8 mouse cellular contexts compared by ENCODE assay signal in the genomic region with DNA sequence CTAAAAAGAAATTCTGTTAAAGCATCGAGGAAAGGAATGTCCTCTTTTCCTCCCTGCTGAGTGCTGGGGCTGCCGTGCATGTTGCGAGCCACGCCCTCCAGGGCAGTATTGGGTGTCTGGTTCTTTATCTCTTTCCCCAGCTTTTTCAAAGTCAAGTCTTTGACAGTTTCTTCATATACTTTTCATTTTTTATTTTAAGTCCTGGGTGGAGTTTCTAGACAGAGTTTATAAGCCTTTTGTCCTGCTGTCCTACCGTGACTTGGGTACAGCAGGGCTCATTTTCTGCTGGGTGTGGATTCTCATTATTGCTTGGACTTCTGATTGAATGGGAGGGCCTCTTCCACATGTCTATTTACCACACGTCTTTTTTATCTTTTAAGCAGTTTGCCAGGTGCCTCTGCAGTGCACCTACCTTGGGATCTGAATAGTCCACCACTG. TPM values are rescaled to one million over a fixed set of nuclear protein-coding genes. Genes with fewer than 3 reads are reported as not detected.
DNase-seq lines count a peak whose midpoint lies in the region; ATAC-seq and TF ChIP-seq lines count a peak whose summit lies in the region.

No protein-coding gene starts in this region.

- H3K9me3 ChIP-seq in heart, embryonic 14.5 days (ENCODE audit: control insufficient read depth, low read length) = no peaks in the 10 kb centered on the region
- no peaks in the 10 kb centered on the region for H3K9me3 ChIP-seq in forebrain, postnatal 0 days (ENCODE audit: low read length)

- peaks cover 47% of the 10 kb centered on the region for H3K79me2 ChIP-seq in macrophage (ENCODE audit: inconsistent target)

- TF ChIP-seq CTCF in forebrain, postnatal 0 days (IDR thresholded peaks at IDR 0.05; ENCODE audit: low read depth) = no peak

- ATAC-seq in heart, embryonic 14.5 days (ENCODE audit: insufficient number of reproducible peaks, insufficient read depth, low FRiP score, low read depth) = no peak
- ATAC-seq in forebrain, postnatal 0 days = no peak

- H3K4me1 ChIP-seq in heart, embryonic 14.5 days (ENCODE audit: control insufficient read depth in 2 of 2, insufficient read depth in 2 of 2, low read length in 2 of 2) = peaks cover 6 to 34% of the 10 kb centered on the region in 2 experiments
- peaks cover 18% of the 10 kb centered on the region for H3K4me1 ChIP-seq in forebrain, postnatal 0 days (ENCODE audit: insufficient read depth)

- intact Hi-C loops in heart, postnatal 14 days (cut with DNase I) = no loop called here

- no peak for DNase-seq in heart, postnatal 14 days
- DNase-seq in R1 (ENCODE audit: low read depth, low spot score) = peak; percentile 65
- DNase-seq in forebrain, postnatal 0 days = no peak
- no peak for DNase-seq in left cerebral cortex, adult 8-10 months (ENCODE audit: low spot score in 2 of 2)
- no peak for DNase-seq in gastrocnemius, adult 18-20 months (ENCODE audit: low spot score)
- DNase-seq in ovary, postnatal 10 days (ENCODE audit: low spot score) = no peak

- H3K4me2 ChIP-seq in heart, embryonic 14.5 days (ENCODE audit: low read length) = peak overlapping the region; percentile 88
- H3K4me2 ChIP-seq in forebrain, postnatal 0 days (ENCODE audit: low read depth) = peak overlapping the region; percentile 79

- 40% methylated on average over 6 of the region's 6 CpGs for WGBS in heart, embryonic 14.5 days
- WGBS in forebrain, postnatal 0 days = 35% methylated on average over 6 of the region's 6 CpGs
- WGBS in macrophage (ENCODE audit: missing documents) = 60% methylated on average over 6 of the region's 6 CpGs

- H3K9ac ChIP-seq in heart, embryonic 14.5 days (ENCODE audit: low read length) = peak overlapping the region; percentile 64
- H3K9ac ChIP-seq in forebrain, postnatal 0 days = peak overlapping the region; percentile 99

- no peaks in the 10 kb centered on the region for H3K27me3 ChIP-seq in heart, embryonic 14.5 days (ENCODE audit: control insufficient read depth, insufficient read depth, low read length)
- no peaks in the 10 kb centered on the region for H3K27me3 ChIP-seq in forebrain, postnatal 0 days (ENCODE audit: insufficient read depth, low read length)

- peak overlapping the region; percentile 96 to 100 for H3K27ac ChIP-seq in heart, embryonic 14.5 days (replicated peaks in 1 of 2; ENCODE audit: control insufficient read depth in 1 of 2, insufficient read depth in 1 of 2, low read depth in 2 of 2, low read length in 2 of 2)
- peak overlapping the region; percentile 100 for H3K27ac ChIP-seq in forebrain, postnatal 0 days (ENCODE audit: low read depth, low read length)
- H3K27ac ChIP-seq in macrophage = peak overlapping the region; percentile 98

- peaks cover 26% of the 10 kb centered on the region for H3K36me3 ChIP-seq in heart, embryonic 14.5 days (ENCODE audit: control insufficient read depth, insufficient read depth, low read length)
- peaks cover 18% of the 10 kb centered on the region for H3K36me3 ChIP-seq in forebrain, postnatal 0 days (ENCODE audit: insufficient read depth)
- H3K36me3 ChIP-seq in macrophage (ENCODE audit: inconsistent target) = peaks cover 22% of the 10 kb centered on the region

- H3K4me3 ChIP-seq in heart, embryonic 14.5 days (ENCODE audit: control insufficient read depth in 1 of 2, insufficient read depth in 1 of 2, low read depth in 1 of 2, low read length in 2 of 2) = 0 out of 4 replicates have a peak overlapping the region, but pooled peaks of 1 of the 2 experiments have one; percentile 75
- peak overlapping the region; percentile 72 for H3K4me3 ChIP-seq in forebrain, postnatal 0 days (ENCODE audit: low read depth, low read length)
- peak overlapping the region; percentile 86; the same call in 1 of the 2 replicates for H3K4me3 ChIP-seq in macrophage (ENCODE audit: inconsistent target)

RNA-seq across cellular contexts. Expression of gene Ppp1r10, which starts 3.6 kb away (rescaled TPM):
- 21.8 and 23.6 TPM in 2 replicates for polyA plus RNA-seq in heart, embryonic 14.5 days (2014; fragmentation: Nextera tagmentation; extraction: Ambion mirVana)
- 10 to 100 TPM; 43.4 to 49.0 TPM for total RNA-seq in heart, postnatal 14 days (2021)
- 42.9 and 60.2 TPM in 2 replicates for total RNA-seq in forebrain, postnatal 0 days (2014; rRNA removed)
- polyA plus RNA-seq in forebrain, postnatal 0 days (2015; fragmentation: Nextera tagmentation; extraction: Ambion mirVana) = 23.2 and 32.5 TPM in 2 replicates
- total RNA-seq in macrophage (2018; cell fraction: chromatin; rRNA removed) = 100 to 1,000 TPM; 104 to 573 (median 202) TPM
- 100 to 1,000 TPM in 5 of 26 experiments, 10 to 100 TPM in 21; 27.9 to 140 (median 53.2) TPM for total RNA-seq in macrophage (2018; cell fraction: cytosol; rRNA removed)
- 100 to 1,000 TPM; 136 to 628 (median 278) TPM for total RNA-seq in macrophage (2018; cell fraction: nucleus; rRNA removed)
- 27.4 to 97.8 TPM (median 35.0 TPM) in 3 replicates for polyA plus RNA-seq in macrophage (2018)
- 10 to 100 TPM; 61.5 to 70.4 (median 63.2) TPM for total RNA-seq in left cerebral cortex, adult 8-10 months (2022)
- total RNA-seq in gastrocnemius, adult 18-20 months (2021) = 10 to 100 TPM; 23.2 to 43.9 TPM

RNA-seq across cellular contexts. Expression of gene Mrps18b, which starts 3.7 kb away (rescaled TPM):
- polyA plus RNA-seq in heart, embryonic 14.5 days (2014; fragmentation: Nextera tagmentation; extraction: Ambion mirVana) = 65.8 and 67.0 TPM in 2 replicates
- total RNA-seq in heart, postnatal 14 days (2021) = 10 to 100 TPM; 47.9 to 49.0 TPM
- total RNA-seq in forebrain, postnatal 0 days (2014; rRNA removed) = 34.5 and 44.5 TPM in 2 replicates
- 65.5 and 69.7 TPM in 2 replicates for polyA plus RNA-seq in forebrain, postnatal 0 days (2015; fragmentation: Nextera tagmentation; extraction: Ambion mirVana)
- 10 to 100 TPM; 15.4 to 68.1 (median 46.5) TPM for total RNA-seq in macrophage (2018; cell fraction: chromatin; rRNA removed)
- total RNA-seq in macrophage (2018; cell fraction: cytosol; rRNA removed) = 10 to 100 TPM; 27.3 to 60.5 (median 42.1) TPM
- total RNA-seq in macrophage (2018; cell fraction: nucleus; rRNA removed) = 10 to 100 TPM; 20.7 to 84.5 (median 36.9) TPM
- 31.2 to 75.1 TPM (median 49.9 TPM) in 3 replicates for polyA plus RNA-seq in macrophage (2018)
- total RNA-seq in left cerebral cortex, adult 8-10 months (2022) = 10 to 100 TPM; 42.6 to 48.7 (median 47.6) TPM
- total RNA-seq in gastrocnemius, adult 18-20 months (2021) = 10 to 100 TPM; 61.6 to 62.4 TPM

RNA-seq across cellular contexts. Expression of gene Atat1, which starts 10.0 kb away (rescaled TPM):
- polyA plus RNA-seq in heart, embryonic 14.5 days (2014; fragmentation: Nextera tagmentation; extraction: Ambion mirVana) = 52.5 and 53.1 TPM in 2 replicates
- 1 to 10 TPM; 7.7 to 9.5 TPM for total RNA-seq in heart, postnatal 14 days (2021)
- total RNA-seq in forebrain, postnatal 0 days (2014; rRNA removed) = 206 and 218 TPM in 2 replicates
- 371 and 379 TPM in 2 replicates for polyA plus RNA-seq in forebrain, postnatal 0 days (2015; fragmentation: Nextera tagmentation; extraction: Ambion mirVana)
- 100 to 1,000 TPM in 1 of 26 experiments, 10 to 100 TPM in 25; 45.7 to 106 (median 64.5) TPM for total RNA-seq in macrophage (2018; cell fraction: chromatin; rRNA removed)
- 10 to 100 TPM in 1 of 26 experiments, 1 to 10 TPM in 25; 3.7 to 10.7 (median 5.3) TPM for total RNA-seq in macrophage (2018; cell fraction: cytosol; rRNA removed)
- 10 to 100 TPM; 13.1 to 86.8 (median 33.4) TPM for total RNA-seq in macrophage (2018; cell fraction: nucleus; rRNA removed)
- polyA plus RNA-seq in macrophage (2018) = 3.8 to 11.5 TPM (median 6.7 TPM) in 3 replicates
- total RNA-seq in left cerebral cortex, adult 8-10 months (2022) = 10 to 100 TPM; 52.5 to 57.0 (median 53.1) TPM
- 1 to 10 TPM; 3.9 to 4.8 TPM for total RNA-seq in gastrocnemius, adult 18-20 months (2021)

RNA-seq across cellular contexts. Expression of gene 2310061I04Rik, which starts 22.7 kb away (rescaled TPM):
- 28.7 and 28.9 TPM in 2 replicates for polyA plus RNA-seq in heart, embryonic 14.5 days (2014; fragmentation: Nextera tagmentation; extraction: Ambion mirVana)
- total RNA-seq in heart, postnatal 14 days (2021) = 10 to 100 TPM; 83.9 to 89.3 TPM
- 31.6 and 32.8 TPM in 2 replicates for total RNA-seq in forebrain, postnatal 0 days (2014; rRNA removed)
- polyA plus RNA-seq in forebrain, postnatal 0 days (2015; fragmentation: Nextera tagmentation; extraction: Ambion mirVana) = 56.7 and 66.3 TPM in 2 replicates
- total RNA-seq in macrophage (2018; cell fraction: chromatin; rRNA removed) = 10 to 100 TPM in 22 of 26 experiments, 1 to 10 TPM in 4; 6.9 to 48.6 (median 29.3) TPM
- 10 to 100 TPM; 14.6 to 34.3 (median 27.0) TPM for total RNA-seq in macrophage (2018; cell fraction: cytosol; rRNA removed)
- 10 to 100 TPM; 11.5 to 67.3 (median 26.9) TPM for total RNA-seq in macrophage (2018; cell fraction: nucleus; rRNA removed)
- polyA plus RNA-seq in macrophage (2018) = 26.7 to 32.7 TPM (median 27.9 TPM) in 3 replicates
- 10 to 100 TPM; 40.3 to 63.3 (median 51.9) TPM for total RNA-seq in left cerebral cortex, adult 8-10 months (2022)
- 10 to 100 TPM; 78.6 to 79.3 TPM for total RNA-seq in gastrocnemius, adult 18-20 months (2021)

RNA-seq across cellular contexts. Expression of gene Dhx16, which starts 40.3 kb away (rescaled TPM):
- polyA plus RNA-seq in heart, embryonic 14.5 days (2014; fragmentation: Nextera tagmentation; extraction: Ambion mirVana) = 18.6 and 22.0 TPM in 2 replicates
- 10 to 100 TPM; 20.6 to 24.9 TPM for total RNA-seq in heart, postnatal 14 days (2021)
- 33.0 and 33.2 TPM in 2 replicates for total RNA-seq in forebrain, postnatal 0 days (2014; rRNA removed)
- polyA plus RNA-seq in forebrain, postnatal 0 days (2015; fragmentation: Nextera tagmentation; extraction: Ambion mirVana) = 21.8 and 22.1 TPM in 2 replicates
- 100 to 1,000 TPM in 2 of 26 experiments, 10 to 100 TPM in 24; 31.7 to 110 (median 62.7) TPM for total RNA-seq in macrophage (2018; cell fraction: chromatin; rRNA removed)
- 10 to 100 TPM; 17.1 to 28.5 (median 23.8) TPM for total RNA-seq in macrophage (2018; cell fraction: cytosol; rRNA removed)
- 10 to 100 TPM; 29.0 to 70.8 (median 43.2) TPM for total RNA-seq in macrophage (2018; cell fraction: nucleus; rRNA removed)
- polyA plus RNA-seq in macrophage (2018) = 19.3 to 24.2 TPM (median 19.8 TPM) in 3 replicates
- total RNA-seq in left cerebral cortex, adult 8-10 months (2022) = 10 to 100 TPM; 28.1 to 30.6 (median 29.0) TPM
- total RNA-seq in gastrocnemius, adult 18-20 months (2021) = 10 to 100 TPM; 11.7 to 14.1 TPM

Comparison
In these comparisons a context has a peak if more than half of its experiments do, and no peak if none do; other contexts are left out.
1. RNA of gene Atat1, which starts 10.0 kb away (total RNA-seq): 206 to 218 TPM in forebrain, postnatal 0 days and 52.5 to 57.0 TPM in left cerebral cortex, adult 8-10 months; 7.7 to 9.5 TPM in heart, postnatal 14 days and 3.9 to 4.8 TPM in gastrocnemius, adult 18-20 months; every median in the first group is over 4 times any median in the second.
2. Peak in every context shown above with its lines, with median percentiles within 50 percentile points of each other: H3K27ac ChIP-seq.